Mouse (Mus musculus) ES-E14 (cell line): ENCODE results near the gene Hoxa3.

Experiments
- HCFC1 ChIP-seq: IDR thresholded peaks from 2 replicates; pipeline ENCODE4 v1.6.1; 2012; ENCODE audit warnings: low read length, inconsistent platforms, borderline replicate concordance; ENCODE audit not compliant: insufficient read depth
- MAFK ChIP-seq: IDR thresholded peaks from 2 replicates; pipeline ENCODE4 v1.6.1; 2014; ENCODE audit warnings: mild to moderate bottlenecking, low read depth, low read length, inconsistent platforms; ENCODE audit not compliant: insufficient read depth
- ZNF384 ChIP-seq: IDR thresholded peaks from 2 replicates; pipeline ENCODE4 v1.6.1; 2012; ENCODE audit warnings: low read depth, low read length, inconsistent platforms

GRCm38 (mm10) chr6:52180213-52180710 is 32.9 kb downstream of the Hoxa3 start:
- TF ChIP-seq MAFK: no peak
- TF ChIP-seq ZNF384: no peak
- TF ChIP-seq HCFC1: no peak
